Mouse (Mus musculus): ENCODE results near the gene Hist1h1t.
"Not testable (repeated sequence)": the region's sequence is repeated elsewhere in the genome, so short reads cannot be mapped to it uniquely, and the experiment has no call there.

Hist1h1t gene

DNA sequence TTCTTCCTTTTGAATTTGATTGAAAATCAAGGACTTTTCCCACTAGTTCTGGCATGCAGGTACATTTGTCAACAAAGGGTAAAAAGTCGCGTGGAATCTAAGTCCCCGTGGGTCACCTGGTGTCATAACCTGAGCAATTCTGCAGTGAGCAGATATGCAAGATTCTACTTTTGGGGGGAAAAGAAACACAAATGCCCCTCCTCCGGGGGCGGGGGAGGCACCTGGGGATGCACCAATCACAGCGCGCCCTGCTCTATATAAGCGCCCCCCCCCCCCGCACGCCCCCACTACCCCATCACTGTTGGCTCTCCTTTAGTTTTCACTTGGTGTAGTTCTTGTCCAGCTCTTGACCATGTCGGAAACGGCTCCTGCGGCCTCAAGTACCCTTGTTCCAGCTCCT is at the start of gene Hist1h1t:
TSS of gene Hist1h1t (plus strand) at position 301 of the 400 bp plus-strand sequence.
- no peak for DNase-seq

DNA sequence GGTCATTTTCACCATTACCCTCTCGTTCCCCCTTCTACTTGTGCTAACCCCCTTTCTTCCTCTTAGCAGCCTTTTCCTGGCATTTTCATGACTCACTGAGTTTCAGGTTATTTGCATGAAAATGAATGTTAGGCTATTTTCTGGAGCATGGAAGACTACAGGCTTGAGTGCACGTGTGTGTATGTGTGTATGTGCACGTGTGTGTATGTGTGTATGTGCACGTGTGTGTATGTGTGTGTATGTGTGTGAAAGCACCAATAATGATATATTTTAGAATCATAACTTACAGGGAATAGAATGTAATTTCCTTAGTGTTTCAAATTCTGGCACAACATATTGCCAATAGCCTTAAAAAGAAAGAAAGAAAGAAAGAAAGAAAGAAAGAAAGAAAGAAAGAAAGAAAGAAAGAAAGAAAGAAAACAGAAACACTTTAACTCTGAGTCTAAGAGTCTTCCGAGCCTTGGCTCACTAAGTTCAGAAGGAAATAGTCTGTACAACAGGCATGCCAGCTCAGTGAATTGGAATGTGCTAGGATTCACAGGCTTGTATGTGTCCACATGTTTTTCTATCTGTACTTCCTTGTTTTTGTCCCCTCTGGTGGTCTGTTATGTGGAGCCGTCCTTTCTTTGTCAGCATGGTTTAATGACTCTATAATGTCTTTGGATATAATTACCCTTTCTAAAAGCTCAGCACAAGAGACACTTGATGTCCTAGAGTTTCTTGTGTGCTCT is 35.8 kb upstream of the Hist1h1t start:
- no peak for DNase-seq

- no peak for DNase-seq
Measured at GRCm38 (mm10) chr13:23662536-23662935, 33.1 kb upstream of the Hist1h1t start.

DNA sequence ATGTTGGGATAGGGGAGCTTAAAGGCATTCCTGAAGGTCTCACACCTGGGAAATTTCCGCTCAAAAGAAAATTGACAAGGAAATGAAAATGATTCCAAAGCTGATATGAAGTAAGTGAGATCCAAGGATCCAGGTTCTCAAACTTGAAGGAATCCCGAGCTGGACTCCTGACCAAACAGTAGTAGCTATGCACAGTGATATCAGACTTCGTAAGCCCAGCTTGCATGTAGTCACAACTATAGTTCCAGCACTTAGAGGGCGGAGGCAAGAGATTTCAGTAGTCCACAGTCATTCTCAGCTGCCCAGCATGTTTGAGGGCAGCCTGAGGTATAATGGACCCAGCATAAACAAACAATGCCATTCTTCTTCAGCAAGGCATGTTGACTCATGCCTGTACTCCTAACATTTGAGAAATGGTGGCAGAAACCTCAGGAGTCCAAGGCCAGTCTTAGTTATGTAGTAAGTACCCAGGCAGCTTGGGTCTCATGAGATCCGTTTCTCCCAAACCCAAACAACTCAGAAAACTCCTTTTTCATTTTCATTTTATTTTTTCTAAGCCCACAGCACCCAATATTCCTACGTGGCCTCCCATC is 13.5 kb upstream of the Hist1h1t start:
- no peak for DNase-seq

DNA sequence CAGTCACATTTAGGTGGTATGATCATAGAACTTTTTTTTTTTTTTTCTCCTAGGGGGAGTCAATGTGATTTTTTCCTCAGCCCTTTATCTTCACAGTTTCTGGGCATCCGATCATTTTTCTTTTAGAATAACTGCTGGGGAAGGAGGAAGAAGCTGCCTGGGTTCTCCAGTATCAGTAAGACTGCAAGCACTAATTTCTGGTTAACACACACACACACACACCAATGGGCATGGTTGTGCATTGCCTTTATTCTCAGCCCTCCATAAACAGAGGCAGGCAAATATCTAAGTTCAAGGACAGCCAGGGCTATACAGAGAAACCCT is 13.0 kb upstream of the Hist1h1t start:
- DNase-seq = no peak

- not testable (repeated sequence) for DNase-seq
Measured at GRCm38 (mm10) chr13:23682947-23683754, 12.5 kb upstream of the Hist1h1t start.

GRCm38 (mm10) chr13:23683755-23684281 is 11.8 kb upstream of the Hist1h1t start, which contains the start of the genes Hist1h2ac and Hist1h2bc:
Gene Hist1h2ac, minus strand, starts transcription at chr13:23683948.
Gene Hist1h2bc, plus strand, starts transcription at chr13:23684199.
- peak; percentile 75 to 95 for DNase-seq

DNA sequence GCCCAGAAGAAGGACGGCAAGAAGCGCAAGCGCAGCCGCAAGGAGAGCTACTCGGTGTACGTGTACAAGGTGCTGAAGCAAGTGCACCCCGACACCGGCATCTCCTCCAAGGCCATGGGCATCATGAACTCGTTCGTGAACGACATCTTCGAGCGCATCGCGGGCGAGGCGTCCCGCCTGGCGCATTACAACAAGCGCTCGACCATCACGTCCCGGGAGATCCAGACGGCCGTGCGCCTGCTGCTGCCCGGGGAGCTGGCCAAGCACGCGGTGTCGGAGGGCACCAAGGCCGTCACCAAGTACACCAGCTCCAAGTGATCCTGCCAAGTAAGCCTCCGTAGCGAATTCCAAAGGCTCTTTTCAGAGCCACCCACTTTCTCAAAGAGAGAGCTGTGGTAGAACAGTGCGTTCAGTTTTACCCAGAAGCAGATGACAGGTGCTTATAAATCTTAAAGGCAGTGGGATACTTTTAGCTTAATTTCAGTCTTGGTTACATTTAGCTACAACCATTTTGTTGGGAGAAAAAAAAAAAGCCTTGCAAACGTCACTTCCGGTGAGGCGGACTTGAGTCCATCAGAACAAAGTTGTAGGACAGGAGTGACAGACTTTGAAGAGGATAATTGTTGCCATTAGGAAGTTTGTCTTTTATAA is 11.2 kb upstream of the Hist1h1t start:
- peak; percentile 69 to 78 for DNase-seq

GRCm38 (mm10) chr13:23685121-23685861 is 10.3 kb upstream of the Hist1h1t start:
- DNase-seq = no peak

GRCm38 (mm10) chr13:23685966-23686365 is 9.6 kb upstream of the Hist1h1t start:
- DNase-seq = no peak

- DNase-seq = no peak
Measured at GRCm38 (mm10) chr13:23687181-23687580, 8.4 kb upstream of the Hist1h1t start.

- peak; percentile 25 to 52 for DNase-seq
Measured at GRCm38 (mm10) chr13:23687907-23688306, 7.7 kb upstream of the Hist1h1t start.

- DNase-seq = no peak
Measured at GRCm38 (mm10) chr13:23688956-23689355, 6.7 kb upstream of the Hist1h1t start.

DNA sequence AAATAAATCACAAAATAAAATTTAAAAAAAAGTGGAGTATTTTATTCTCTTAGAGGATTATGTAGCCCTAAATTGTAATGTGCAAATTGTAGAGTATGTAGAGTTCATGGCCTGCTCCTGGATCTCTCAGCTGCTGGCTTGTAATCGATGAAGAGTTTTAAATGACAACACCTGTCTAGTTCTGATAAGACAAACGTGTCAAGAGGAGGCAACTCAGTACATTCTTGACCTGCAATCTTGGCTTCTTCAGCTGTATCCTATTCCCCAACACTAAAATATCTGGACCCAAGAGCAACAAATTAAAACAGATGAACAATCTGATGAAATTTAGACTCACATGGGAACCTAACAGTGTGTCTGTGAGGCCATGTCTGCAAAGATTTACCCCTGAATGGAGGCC is 6.2 kb upstream of the Hist1h1t start:
- DNase-seq = no peak

DNA sequence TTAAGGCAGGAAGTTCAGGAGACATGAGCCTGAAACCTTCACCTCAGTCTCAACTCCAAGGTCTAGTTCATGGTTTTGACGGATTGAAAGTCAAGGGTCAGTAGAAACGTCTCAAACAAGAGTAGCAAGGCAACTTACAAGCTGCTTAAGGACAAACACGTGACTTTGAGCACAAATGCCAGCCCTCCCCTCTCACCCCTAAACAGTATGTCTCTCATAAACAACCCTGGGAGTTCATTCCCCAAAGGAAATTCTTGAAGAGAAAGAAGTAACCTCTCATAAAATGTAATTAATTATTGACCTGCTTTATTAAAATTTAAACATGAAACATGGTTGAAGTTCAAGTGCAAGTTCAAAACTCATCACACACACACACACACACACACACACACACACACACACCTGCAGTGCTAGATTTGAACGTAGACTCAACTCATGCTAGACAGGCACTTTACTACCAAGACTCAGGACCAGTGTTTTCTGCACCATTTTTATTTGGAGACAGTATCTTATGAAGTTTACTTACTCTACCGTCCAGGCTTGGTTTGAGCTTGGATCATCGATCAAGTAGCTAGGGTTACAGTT is 1.7 kb upstream of the Hist1h1t start:
- peak; percentile 74 to 83 for DNase-seq

- DNase-seq = no peak
Measured at GRCm38 (mm10) chr13:23694956-23695355, 658 bp upstream of the Hist1h1t start.

GRCm38 (mm10) chr13:23696061-23696474 is 454 bp downstream of the Hist1h1t start:
- DNase-seq = peak in 1 of 2 experiments; percentile 25

GRCm38 (mm10) chr13:23697491-23698299 is 2.1 kb downstream of the Hist1h1t start:
- peak; percentile 52 to 75 for DNase-seq

- DNase-seq = peak; percentile 97 to 98
Measured at GRCm38 (mm10) chr13:23698300-23698693, 2.7 kb downstream of the Hist1h1t start, which contains the start of gene Hist1h4c. Gene Hist1h4c, minus strand, starts transcription at chr13:23698454.

- DNase-seq = no peak
Measured at GRCm38 (mm10) chr13:23698996-23699395, 3.4 kb downstream of the Hist1h1t start.

- no peak for DNase-seq
Measured at GRCm38 (mm10) chr13:23699767-23700166, 4.2 kb downstream of the Hist1h1t start.
